Mouse (Mus musculus) urinary bladder, adult 18-20 months (tissue): ENCODE measurements around the gene Inppl1.

Experiments used
- DNase-seq, 2 experiments: peaks; one replicate each; pipeline ENCODE4 v3.0.0; 2022; ENCODE audit warnings: low spot score in 2 of 2, mixed read lengths in 2 of 2

Gene Inppl1

DNA sequence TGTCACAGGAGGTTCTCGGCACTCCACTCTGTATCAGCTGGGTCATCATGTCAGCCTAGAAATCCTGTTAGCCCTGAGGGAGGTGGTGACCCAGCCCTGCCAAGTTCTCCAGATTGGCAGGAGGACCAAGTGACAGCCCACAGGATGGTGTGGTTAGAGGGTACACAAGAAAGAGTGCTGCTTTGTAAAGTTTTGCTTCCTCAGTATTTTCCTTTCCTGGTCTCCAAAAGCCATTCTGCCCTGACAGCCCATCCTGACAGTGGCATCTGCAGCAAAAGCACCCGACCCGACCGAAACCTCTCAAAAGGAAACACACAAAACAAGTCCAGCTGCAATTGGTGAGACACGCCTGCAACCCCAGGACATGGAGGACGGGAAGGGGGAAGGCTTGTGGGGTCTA lies 6.2 kb upstream of the Inppl1 start:
- no peak for DNase-seq

DNA sequence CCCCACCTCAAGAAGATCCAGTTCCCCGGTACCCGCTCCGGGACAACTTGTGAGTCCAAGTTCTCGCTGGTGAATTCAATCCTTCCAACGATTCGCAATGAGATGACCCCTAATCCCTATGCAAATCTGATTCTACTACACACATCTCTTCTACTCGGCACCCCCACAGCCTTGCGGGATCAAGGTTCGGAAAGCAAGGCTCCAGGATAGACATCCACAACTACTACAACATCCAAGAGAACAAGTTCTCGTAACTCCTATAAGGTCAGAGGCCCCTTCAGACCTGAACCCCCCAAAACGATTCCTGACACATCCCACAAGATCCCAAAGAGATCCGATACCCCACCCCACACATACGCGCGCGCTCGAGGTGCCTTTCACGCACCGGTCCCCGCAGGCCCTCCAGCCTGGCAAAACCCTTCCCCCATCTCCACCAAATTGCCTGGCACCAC lies 849 bp downstream of the Inppl1 start:
- DNase-seq = no peak

DNA sequence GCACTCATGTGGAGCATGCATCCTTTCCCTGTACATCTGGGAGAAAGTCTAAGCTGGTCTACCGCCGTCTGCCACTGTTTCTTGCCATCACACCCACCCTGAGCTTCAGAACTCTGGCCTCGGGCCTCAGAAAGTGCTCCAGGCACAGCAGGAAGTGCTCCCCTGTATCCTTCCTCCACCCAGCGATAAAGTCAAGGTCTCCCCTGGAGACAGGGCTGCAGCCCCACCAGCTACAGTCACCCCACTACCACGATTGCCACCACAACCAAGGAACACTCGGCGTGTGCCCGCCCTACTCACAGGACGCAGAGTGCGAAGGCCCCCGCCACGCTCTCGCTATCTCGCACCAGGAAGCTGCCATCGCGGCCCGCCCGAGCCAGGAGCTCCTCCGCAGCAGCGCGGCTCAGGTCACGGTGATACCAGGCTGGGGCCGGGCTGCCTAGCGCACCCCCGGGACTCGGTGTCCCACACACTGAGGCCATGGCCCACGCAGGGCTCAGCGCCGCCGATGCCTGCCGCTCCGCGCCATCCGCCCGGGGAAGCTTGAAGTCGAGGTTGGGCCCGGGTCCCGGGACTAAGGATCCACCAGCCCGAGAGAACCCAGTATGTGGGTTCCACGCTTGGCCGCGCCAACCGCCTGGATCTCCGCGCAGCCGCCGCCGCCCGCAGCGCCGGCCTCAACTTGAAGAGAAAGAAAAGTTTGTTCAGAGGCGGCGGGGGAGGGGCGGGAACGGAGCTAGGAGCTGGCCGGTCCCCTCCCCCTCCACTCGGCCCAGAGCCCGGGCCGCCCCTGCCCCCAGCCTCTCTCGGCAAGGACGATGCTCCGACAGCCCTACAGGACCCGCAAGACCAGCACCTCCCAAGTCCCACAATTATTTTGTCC lies 1.5 kb downstream of the Inppl1 start:
- DNase-seq = peak; percentile 42 to 65

DNA sequence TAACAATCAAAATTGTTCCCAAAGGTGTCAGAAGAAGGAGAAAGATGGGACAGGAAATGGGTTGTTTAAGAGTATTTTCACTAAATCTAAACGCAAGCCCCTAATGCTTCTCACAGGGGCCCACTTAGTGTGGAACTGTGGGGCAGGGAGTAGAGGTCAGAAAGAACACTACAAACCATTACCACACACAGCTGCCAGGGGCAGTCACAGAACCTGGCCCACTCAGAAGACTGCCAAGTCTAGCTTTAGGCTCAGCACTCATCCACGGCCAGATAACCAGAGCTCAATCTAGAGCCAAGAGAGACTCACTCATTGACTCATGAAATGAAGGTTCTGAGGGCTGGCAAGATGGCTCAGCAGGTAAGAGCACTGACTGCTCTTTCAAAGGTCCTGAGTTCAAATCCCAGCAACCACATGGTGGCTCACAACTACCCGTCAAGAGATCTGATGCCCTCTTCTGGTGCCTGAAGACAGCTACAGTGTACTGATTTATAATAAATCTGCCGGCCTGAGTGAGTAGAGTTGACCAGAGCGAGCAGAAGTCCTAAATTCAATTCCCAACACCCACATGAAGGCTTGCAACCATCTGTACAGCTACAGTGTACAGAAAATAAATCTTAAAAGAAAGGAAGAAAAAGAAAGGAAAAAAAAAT lies 2.4 kb downstream of the Inppl1 start:
- no peak for DNase-seq

DNA sequence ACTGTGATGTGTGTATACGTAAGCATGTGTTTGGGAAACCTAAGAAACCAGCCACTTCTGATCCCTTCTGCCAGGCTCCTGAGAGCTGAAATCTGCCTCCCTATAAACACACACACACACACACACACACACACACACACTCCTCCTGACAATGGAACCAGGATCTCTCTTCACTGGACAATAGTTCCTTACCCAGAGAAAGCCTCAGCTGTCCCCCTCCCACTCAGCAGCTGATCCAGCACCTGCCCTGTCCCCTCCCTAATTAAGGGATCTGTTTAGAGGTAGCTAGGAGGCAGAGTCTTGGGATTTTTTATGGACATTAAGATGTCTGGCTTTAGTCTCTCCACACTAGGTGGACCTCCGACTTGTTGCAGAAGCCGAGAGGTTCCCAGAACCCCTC lies 3.1 kb downstream of the Inppl1 start:
- DNase-seq = no peak

DNA sequence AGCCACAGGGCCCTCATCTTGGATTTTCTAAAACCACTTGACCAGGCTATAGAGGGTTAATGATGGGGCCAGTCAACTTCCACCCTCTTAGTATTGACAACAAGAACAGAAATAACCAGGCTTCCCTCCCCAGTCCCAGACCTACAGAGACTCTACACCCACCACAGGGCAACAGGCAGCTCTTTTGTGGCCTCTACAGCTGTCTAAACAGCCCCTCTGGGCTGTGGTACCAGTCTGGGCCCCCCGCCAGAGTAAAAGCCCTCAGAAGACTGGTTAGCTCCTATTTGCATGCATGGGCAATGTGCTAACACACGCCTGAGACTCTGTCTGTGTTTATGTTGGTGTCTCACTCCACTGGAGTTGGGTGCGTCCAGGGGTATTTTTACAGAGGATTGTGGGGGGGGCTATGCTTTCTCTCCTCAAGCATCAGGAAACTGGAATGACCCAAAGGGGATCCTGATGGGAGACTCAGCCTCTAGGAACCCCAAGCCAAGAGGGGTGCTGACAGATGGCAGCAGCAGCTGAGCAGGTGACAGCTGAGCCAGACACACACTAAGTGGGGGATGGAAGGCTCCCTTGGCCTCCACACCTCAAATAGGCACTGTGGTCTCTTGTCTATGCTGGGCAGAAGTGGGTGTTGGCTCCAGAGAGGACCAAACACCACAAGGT lies 4.0 kb downstream of the Inppl1 start:
- DNase-seq = no peak

DNA sequence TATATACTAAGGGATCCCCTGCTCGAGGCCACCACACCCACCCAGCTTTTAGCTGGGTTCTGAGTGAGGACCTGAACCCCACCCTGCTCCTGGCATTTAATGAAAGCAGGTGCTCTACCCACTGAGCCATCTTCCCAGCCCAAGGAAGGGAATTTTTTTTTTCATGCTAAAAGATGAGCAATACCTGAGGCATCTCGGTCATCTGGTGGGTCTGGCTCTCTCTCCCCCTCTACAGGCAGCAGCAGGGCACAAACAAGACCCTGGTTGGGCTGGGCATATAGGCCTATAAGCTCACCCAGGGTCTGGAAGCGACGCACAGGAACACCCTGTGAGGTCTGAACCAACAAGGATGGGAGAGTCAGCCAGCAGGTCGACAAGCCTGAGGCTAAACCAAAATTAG lies 4.7 kb downstream of the Inppl1 start:
- no peak for DNase-seq

DNA sequence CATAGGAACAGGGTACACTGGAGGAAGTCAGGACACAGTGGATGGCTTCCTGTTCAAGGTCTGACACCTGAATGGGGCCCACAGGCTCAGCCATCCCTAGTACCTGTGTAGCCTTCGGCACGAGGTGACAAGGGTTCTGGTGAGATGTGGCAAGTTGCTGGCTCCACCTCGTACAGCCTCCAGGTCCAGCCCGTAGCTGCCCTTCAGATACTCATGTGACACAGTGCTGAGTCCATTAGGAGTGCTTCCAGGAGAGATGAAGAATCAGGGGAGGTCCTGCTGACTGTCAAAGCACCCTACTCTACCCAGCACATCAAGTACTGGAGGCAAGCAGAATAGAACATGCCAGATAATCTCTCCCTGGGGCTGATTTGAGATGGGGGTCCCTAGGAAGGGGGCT lies 5.7 kb downstream of the Inppl1 start:
- DNase-seq = no peak

DNA sequence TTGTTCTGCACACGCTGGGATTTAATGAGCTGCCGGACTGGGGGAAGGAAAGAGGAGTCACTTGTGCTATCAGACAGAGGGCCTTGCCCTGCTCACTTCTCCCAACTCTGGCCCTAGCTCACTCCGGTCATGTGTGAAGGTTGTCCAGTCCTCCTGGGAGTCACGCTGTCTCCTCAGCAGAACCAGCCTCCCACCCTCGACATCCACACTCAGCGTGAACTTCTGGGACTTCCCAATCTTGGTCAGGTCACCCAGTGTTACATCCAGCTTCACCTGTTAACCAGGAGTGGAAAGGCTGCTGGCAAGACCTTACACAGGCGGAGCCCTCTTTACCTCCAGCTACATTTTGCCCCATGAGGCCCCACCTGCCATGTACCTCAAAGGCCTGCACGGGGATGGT lies 6.6 kb downstream of the Inppl1 start:
- DNase-seq = no peak

DNA sequence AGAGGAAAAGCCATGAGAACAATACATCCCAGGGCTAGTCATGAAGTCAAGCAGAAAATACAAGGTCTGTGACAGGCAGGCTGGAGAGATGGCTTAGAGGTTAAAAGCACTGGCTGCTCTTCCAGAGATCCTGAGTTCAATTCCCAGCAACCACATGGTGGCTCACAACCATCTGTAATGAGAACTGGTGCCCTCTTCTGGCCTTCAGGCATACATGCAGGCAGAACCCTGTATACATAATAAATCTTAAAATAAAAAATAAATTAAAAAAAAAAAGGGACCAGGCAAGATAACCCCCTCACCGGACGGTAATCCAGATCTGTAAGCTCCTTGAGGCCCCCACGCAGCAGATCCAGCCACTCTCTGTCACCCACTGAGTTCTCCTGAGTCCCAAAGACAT lies 7.7 kb downstream of the Inppl1 start:
- DNase-seq = no peak

DNA sequence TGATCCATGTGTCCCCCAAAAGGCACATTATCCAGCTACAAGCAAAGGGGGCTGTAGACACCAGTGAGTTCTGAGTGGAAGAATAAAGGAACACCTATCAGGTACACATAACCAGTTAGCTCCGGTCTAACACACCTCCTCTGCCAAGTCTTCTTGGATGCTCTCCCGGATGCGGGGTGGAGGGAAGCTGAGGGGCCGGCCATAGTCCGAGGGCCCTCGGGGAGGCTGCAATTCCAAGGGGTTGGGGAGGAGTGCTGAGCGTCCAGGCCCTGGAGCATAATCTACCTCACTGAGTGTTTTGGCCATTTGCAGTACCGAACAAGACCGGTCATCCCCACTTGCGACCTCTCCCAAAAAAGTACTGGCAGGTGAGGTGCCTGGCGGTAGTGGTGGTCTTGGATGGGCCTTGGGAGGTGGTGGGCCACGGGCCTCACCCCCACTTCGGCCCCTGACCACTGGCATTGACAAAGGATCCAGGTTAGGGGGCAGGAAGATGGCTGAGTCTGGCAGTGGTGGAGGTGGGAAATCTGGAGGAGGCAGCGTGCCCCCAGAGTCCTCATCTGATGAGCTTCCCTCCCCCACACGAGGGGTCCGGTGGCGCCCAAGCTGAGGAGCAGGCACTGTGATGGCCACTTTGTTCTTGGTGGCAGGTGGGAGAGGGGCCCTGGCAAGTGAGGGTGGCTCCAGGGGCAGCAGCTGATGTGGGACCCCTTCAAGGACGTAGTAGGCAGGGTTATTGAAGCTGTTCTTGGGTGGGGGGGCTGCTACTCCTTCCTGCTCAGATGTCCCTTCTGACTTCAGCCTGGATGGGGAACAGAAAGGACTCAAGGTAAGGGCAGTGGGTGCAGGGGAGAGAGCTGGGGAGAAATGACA lies 14.0 kb downstream of the Inppl1 start:
- no peak for DNase-seq

DNA sequence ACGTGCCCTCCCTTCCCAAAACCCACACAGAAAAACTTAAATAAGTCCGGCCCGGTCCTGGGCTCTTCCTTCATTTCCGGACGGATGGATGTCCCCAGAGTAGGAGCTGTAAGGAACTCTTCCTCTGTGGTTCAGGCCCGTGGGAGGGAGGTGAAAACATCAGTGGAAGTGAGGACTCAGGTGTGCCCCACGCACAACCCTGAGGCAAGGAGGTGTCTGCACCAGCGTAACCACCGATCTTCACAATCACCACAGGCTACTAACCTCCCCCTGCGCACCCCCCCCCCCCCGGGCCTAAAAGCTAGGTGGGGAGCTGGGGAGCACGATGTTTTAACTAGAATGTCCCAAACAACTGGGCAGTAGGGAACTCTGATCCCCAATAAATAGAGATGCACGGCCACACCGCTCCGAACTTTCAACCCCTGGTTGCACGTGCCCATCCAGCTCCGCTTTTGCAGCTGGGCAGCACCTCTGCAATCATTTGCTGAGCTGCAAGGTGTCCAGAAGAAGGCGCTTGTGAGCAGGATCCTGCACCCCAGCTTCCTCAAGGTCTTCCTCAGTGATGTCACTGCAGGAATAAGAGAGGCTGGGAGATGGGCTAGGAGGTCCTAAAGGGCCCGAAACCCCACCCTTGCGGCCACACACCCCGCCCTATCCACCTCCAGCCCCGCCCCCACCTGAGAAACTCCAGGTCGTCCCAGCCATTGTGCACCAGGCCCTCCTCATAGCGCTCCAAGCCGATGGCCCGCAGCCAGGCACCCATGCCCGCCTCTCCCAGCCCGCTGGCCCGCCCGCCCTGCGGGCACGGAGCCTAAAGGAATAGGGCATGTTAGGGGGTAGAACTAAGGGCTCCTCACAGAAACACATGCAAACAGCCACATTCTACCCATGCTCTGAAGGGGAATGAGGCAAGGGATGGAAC lies 14.9 kb downstream of the Inppl1 start:
- DNase-seq = no peak

DNA sequence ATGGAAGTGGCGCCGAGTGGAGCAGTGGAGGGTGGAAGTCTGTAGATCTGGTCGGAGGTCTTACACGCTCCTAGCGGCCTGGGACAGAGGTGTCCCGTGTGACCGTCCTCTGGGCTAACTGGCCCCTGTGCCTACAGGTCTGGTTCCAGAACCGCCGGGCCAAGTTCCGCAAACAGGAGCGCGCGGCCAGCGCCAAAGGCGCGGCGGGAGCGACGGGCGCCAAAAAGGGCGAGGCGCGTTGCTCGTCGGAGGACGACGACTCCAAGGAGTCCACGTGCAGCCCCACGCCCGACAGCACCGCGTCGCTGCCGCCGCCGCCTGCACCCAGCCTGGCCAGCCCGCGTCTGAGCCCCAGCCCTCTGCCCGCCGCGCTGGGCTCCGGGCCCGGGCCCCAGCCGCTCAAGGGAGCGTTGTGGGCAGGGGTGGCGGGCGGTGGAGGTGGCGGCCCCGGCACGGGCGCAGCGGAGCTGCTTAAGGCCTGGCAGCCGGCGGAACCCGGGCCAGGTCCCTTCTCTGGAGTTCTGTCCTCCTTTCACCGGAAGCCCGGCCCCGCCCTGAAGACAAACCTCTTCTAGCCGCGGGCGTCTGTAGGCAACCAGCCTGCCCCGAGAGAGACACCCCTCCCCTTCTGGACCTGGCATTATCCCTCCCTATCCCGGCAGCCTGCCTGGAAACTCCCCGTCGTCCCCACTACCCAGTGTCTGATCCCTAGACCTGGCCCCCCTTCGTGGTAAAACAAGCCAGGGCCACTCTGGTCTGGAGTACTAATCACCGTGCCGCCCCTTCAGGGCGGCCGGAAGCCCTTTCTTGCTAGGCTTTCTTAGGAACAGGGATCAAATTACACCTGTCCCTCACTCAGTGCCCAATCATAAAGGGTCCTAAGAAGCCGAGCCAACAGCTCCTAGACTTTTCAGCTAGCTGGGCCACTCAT lies 16.2 kb downstream of the Inppl1 start:
- peak; percentile 54 to 61 for DNase-seq

DNA sequence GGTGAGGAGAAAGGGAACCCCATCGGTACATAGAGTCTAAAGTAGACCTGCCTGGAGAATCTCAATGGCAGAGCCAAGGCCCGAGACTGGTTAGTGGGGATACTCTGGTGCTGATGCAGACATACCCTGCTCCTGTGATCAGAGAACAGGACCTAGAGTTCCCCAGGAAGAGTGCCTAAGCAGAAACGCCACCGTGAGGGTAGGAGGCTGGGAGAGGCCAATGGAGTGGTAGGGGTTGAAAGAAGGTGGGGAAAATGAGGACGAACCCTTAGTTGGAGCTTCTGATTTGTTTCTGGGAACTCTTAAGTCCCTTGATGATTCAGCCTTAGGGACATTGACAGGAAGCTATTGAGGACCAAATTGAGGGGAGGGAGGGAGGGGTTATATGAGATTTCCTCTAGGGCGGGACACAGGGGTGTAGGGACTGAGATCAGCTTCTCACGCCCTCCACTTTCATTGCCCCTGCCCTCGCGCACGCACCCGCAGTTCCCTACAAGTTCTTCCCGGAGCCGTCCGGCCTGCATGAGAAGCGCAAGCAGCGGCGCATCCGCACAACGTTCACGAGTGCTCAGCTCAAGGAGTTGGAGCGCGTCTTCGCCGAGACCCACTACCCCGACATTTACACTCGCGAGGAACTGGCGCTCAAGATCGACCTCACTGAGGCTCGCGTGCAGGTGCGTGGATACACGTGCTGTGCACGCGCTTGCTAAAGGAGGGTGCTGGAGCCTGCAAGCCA lies 17.6 kb downstream of the Inppl1 start:
- no peak for DNase-seq

DNA sequence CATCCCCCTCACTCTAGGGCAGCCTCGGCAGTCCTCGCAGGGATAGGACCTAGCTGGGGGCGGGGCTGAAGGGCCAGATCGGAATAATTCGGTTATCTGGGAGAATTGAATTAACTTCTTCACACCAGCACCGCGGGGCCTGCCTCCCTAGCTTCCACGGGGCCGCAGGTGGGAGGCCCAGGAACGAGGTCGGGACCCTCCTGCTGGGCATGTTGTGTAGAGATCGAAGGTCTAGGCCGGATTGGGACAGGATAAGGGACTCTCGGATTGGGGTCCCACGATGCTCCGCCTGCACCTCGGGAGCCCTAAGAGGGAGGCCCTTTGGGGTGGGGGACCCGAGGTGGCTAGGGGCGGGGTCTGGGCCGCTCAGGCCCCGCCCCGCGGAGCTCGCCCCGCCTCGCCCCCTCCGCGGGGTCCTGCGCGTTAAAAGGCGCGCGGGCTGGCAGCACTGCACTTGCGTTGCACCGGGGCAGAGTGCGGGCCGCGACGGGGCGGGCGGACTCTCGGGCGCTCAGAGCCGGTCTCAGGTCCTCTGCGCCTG lies 20.1 kb downstream of the Inppl1 start, which contains the start of gene Phox2a:
Gene Phox2a (plus strand): TSS at position 453 of the 541 bp plus-strand sequence.
- no peak for DNase-seq

DNA sequence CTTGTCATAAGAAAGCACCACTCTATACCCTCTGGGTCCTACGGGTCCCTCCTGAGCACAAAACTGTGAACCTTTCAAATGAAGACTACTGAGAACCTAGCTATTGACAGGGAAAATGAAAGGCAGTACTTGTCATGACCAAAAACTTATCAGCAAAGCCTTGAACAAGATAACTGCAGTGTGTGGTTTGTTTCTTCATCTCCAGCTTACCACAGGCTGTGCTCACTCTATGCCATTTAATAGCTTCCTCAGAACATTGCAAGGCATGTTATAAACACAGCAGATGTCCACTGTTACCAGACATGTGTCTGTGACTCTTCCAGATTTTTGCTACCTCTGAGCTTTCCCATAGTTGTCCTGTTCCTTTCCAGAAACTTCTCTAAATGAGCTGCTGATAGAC lies 61.0 kb downstream of the Inppl1 start:
- DNase-seq = no peak

DNA sequence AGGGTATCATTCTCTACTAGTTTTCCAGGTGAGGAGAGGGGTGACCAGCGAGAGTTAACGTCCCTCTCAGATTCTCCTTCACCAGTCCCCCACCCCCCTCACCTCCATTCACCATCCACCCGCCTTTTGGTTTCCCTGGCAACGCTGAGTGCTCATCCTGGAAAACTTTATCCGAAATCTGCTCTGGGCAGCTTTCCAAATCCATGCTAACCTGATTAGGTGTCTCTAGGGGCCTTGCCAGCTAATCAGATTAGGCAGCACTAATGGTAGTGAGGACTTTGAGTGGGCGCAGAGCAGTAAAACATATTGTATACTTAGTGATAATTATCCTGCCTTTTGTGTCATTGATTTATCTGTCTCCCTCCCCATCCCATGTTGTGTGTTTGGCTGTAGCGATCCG lies 65.3 kb downstream of the Inppl1 start:
- no peak for DNase-seq
